Mouse (Mus musculus): ENCODE measurements around the gene Psmd13.

The Psmd13 gene

GRCm38 (mm10) chr7:140881696-140882468, at the start of gene Psmd13, which contains the start of gene Sirt3:
Gene Psmd13 (plus strand): TSS chr7:140881968.
Gene Sirt3 (minus strand): TSS chr7:140882309.
- DNase-seq (ENCODE audit: extremely low spot score, low read depth, low spot score), result peak; percentile 86

DNA sequence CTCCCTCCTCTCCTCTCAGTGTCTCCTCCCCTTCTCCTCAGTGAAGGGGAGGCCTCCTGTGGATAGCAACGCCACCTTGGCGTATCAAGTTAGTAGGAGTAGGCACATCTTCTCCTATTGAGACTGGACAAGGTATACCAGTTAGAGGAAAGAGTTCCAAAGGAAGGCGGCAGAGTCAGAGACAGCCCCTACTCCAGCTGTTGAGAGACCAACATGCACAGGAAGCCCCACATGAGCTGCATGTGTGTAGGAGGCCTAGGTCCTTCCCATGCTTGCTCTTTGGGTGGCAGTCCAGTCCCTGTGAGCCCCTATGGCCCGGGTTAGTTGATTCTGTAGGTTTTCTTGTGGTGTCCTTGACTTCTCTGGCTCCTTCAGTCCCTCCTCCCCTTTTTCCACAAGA, 48.4 kb upstream of the Psmd13 start:
- no peak for DNase-seq (ENCODE audit: extremely low spot score, low read depth, low spot score)

- no peak for DNase-seq (ENCODE audit: extremely low spot score, low read depth, low spot score)
Measured at GRCm38 (mm10) chr7:140834968-140835757, 46.6 kb upstream of the Psmd13 start, which contains the start of gene Urah. Gene Urah (plus strand): TSS chr7:140835018.

DNA sequence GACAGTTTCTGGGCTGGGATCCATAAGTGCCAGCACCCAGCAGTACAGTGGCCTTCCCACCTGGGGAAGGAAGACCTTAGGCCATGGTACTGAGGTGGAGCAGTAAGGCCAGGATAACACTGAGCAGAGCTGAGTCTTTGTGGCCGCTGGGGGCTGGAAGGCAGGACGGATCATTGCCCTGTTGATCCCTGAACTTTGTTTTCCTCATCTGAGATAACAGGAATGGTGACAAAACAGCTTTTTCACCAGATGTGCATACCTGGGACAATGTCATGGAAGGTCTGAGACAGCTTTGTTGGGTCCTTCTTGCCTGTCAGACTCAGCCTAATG, 46.0 kb upstream of the Psmd13 start:
- no peak for DNase-seq (ENCODE audit: extremely low spot score, low read depth, low spot score)

DNA sequence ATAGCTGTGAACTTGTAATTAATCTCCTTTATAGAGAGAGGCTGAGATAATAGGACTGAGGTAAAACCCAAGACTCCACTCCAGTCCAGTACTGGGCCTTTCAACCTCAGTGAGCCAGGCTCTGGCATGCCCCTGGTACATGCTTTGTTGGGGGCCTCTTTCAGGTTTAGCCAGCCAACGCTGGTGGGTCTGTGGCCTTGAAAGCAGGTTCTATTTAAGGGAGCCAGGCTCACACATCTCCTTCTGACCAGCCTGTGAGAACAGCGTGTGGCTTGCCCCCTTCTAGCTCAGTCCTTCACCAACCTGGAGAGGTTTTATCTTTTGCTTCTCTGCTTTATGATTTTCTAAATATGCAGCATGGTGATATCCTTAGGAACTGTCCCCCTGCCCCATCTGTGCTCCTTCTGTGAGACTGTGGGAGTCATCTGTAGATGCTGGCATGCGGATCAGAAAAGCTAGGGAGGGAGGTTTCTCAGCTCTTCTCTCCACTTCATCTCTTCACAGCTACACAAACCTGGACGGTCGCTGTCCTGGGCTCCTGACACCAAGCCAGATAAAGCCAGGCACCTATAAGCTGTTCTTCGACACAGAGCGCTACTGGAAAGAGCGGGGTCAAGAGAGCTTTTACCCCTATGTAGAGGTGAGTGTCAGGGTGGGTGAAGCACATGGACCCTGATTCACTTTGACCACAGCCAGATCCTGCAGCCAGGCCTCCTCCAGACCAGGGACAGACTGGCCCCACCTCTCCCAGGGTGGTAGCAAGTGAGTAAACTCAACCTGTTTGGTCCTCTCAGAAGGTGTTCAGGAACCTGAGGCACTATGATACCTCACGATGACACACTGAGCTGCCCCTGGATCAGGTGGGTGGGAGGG, 45.3 kb upstream of the Psmd13 start:
- no peak for DNase-seq (ENCODE audit: extremely low spot score, low read depth, low spot score)

GRCm38 (mm10) chr7:140839556-140839955, 42.2 kb upstream of the Psmd13 start:
- no peak for DNase-seq (ENCODE audit: extremely low spot score, low read depth, low spot score)

- no peak for DNase-seq (ENCODE audit: extremely low spot score, low read depth, low spot score)
Measured at GRCm38 (mm10) chr7:140840750-140841735, 40.7 kb upstream of the Psmd13 start.

DNA sequence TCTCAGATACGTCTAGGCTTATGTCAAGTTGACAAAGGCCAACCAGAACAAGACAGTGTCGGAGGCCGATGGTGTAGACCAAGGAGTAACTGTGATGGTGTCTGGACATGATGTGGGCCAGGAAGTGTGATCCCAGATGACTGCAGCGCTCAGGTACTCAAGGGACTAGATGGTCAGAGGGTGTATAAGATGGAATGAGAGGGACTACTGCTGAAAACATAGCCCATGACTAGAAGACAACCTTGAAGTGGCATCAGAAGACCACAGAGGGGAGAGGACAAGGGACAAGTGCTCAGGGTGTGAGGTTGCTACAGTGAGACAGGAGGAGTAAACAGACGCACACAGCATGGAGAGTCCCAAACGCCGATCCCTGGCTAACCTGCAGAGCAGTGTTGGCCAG, 38.0 kb upstream of the Psmd13 start:
- DNase-seq (ENCODE audit: extremely low spot score, low read depth, low spot score), result no peak

DNA sequence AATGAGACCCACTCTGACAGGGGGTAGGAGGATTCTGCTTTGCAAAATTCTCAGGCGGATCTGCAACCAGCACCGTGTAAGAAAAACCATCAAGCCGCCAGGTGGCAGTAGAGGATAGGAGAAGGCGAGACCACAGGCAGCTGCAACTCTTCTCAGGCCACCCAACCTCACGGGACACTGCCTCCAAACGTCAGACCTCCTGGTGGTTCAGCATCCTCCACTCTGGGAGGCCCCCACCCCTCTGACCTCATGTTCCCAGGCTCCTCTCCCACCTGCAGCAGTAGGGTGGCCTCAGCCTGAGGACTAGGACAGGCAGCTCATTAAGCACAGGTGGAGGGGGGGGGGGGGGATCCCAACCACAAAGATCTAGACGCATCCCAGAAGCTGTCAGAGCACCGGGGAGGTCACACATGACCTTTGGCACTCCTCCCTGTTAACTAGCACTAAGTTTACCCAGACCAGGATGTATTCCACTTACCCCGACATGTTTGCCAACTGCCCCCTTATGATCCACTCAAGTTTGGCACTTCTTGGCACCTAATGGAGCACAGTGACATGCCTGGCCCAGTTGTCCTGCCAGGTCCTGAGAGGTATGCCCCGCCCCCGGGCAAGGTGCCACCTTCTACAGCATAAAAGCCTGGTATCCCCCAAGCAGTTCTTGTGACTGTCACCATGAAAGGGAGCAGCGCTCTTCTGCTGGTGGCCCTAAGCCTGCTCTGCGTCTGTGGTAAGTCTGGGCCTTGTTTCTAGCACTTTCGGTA, 36.7 kb upstream of the Psmd13 start, which contains the start of gene Scgb1c1:
Gene Scgb1c1 (plus strand): TSS at position 643 of the 761 bp plus-strand sequence.
- DNase-seq (ENCODE audit: extremely low spot score, low read depth, low spot score), result peak; percentile 76

DNA sequence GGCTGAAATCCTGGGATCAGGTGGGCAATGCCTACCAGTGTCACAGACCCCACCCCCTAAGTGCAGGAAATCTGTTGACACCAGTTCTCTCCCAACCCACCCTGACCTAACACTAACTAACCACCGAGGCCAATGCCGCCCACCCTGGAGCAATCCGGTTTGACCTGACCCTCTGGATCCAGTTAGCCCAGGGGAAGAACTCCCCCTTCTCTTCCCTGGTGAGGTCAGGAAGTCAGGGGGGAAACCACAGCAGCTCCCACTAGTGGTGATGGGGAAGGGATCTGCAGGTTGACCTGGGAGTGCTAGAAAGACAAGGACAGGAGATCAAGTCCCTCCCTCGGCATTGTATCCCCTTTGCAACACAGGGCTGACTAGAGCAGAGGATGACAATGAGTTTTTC, 36.1 kb upstream of the Psmd13 start:
- DNase-seq (ENCODE audit: extremely low spot score, low read depth, low spot score), result no peak

- no peak for DNase-seq (ENCODE audit: extremely low spot score, low read depth, low spot score)
Measured at GRCm38 (mm10) chr7:140846676-140847075, 35.1 kb upstream of the Psmd13 start.

DNA sequence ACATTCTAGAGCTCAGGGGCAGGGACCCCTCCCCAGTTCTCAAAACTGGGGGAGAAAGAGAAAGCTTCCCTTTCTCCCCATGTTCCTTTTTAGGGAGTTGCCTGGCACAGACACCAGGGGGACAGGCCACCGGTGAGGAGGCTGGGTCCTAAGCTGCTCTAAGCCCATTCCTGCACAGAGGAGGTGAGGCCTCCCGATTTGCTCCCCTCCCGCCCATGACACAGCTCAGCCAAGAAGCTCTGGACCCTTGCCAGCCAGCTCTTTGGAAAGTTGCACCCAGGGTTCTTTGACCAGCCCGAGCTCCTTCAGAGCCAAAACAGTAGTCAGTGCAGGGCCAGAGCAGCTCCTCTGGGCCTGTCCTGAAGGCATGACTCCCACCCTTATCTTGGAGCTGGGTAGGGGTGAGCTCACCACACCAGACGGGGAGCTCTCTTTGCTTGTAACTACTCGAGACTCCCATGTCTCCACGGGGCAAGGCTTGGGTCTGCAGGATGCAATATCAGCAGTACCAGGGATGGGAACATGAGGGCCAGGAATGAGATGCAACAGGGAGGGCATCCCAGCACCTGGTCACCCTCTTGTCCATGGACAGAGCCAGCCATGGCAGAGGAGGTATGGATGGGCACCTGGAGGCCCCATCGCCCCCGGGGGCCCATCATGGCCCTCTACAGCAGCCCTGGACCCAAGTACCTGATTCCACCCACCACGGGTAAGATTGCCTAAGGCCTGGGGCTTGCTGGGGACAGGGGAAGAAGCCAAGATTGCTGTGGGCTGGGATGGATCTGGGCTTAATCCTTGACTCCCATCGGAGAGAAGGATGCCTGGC, 33.8 kb upstream of the Psmd13 start, which contains the start of gene Odf3:
Gene Odf3 (plus strand): TSS at position 51 of the 826 bp plus-strand sequence.
- DNase-seq (ENCODE audit: extremely low spot score, low read depth, low spot score), result no peak

- DNase-seq (ENCODE audit: extremely low spot score, low read depth, low spot score), result no peak
Measured at GRCm38 (mm10) chr7:140848591-140848990, 33.2 kb upstream of the Psmd13 start.

GRCm38 (mm10) chr7:140851916-140852315, 29.9 kb upstream of the Psmd13 start:
- DNase-seq (ENCODE audit: extremely low spot score, low read depth, low spot score), result no peak

- DNase-seq (ENCODE audit: extremely low spot score, low read depth, low spot score), result no peak
Measured at GRCm38 (mm10) chr7:140853386-140853785, 28.4 kb upstream of the Psmd13 start.

DNA sequence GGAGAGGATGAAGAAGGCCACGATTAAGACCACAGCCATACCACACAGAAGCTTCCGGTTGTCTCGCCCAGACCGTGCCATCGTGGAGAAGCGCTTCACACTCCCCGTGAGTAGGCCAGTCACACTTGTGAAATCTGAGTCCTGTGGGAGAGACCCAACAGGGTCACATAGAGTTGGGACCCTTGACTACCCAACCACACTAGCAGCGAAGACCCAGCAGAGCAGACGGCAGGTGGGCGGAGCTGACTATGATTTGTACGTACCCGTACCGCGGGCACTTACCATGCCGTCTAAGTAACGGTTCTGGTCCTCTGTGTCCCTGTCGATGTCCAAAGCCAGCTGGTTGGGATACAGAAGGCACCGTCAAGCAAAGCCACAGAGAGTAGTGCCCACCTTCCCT, 27.3 kb upstream of the Psmd13 start:
- DNase-seq (ENCODE audit: extremely low spot score, low read depth, low spot score), result no peak

DNA sequence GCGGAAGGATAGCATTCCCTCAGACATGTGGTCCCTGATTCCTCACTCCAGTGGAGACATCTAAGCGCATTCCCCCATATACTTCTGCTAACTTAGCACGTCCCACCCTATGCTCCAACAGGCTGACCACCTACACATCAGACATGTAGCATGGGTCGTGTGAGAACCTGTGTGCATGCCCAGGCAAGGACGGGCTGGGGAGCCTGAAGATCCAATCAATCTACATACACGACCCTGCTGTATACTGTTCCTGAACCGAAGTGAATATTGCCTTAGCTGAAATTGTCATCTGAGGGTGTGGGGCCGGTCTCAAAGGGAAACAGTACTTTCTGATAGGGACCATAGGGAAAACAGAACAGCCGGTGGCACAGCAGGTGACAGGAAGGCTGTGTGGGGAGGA, 26.6 kb upstream of the Psmd13 start:
- no peak for DNase-seq (ENCODE audit: extremely low spot score, low read depth, low spot score)
